Mouse (Mus musculus): ENCODE results near the gene Kcnj6. TPM values are rescaled to one million over a fixed set of nuclear protein-coding genes. Genes with fewer than 3 reads are reported as not detected.

Gene Kcnj6
- polyA plus RNA-seq, 1 experiment from 2014 or later: 0.21 TPM

- Histone ChIP-seq H3K4me2 (no peak overlapping the region), H3K27ac (no peak overlapping the region), H3K9ac (no peak overlapping the region), H3K27me3 (replicated peaks) (no peaks in the 10 kb centered on the region), H3K36me3 (no peaks in the 10 kb centered on the region), H3K4me1 (no peaks in the 10 kb centered on the region), H3K9me3 (no peaks in the 10 kb centered on the region), H3K4me3 (replicated peaks) (no peak overlapping the region)
- ATAC-seq (ENCODE audit: insufficient read depth, low FRiP score, low read depth): no peak
- 80% methylated on average over 5 of the region's 5 CpGs for WGBS
Measured at GRCm38 (mm10) chr16:94759761-94760160, 237.7 kb downstream of the Kcnj6 start.

- Histone ChIP-seq H3K27ac (no peak overlapping the region), H3K4me3 (replicated peaks) (no peak overlapping the region), H3K4me2 (no peak overlapping the region), H3K4me1 (no peaks in the 10 kb centered on the region), H3K9me3 (no peaks in the 10 kb centered on the region), H3K9ac (no peak overlapping the region), H3K36me3 (no peaks in the 10 kb centered on the region), H3K27me3 (replicated peaks) (no peaks in the 10 kb centered on the region)
- WGBS: 27% methylated on average over 3 of the region's 3 CpGs
- no peak for ATAC-seq (ENCODE audit: insufficient read depth, low FRiP score, low read depth)
Measured at GRCm38 (mm10) chr16:94758606-94759005, 238.9 kb downstream of the Kcnj6 start.

GRCm38 (mm10) chr16:94756352-94756751 is 241.1 kb downstream of the Kcnj6 start:
- H3K9ac ChIP-seq: no peak overlapping the region
- H3K9me3 ChIP-seq: no peaks in the 10 kb centered on the region
- no peak overlapping the region for H3K4me2 ChIP-seq
- H3K36me3 ChIP-seq: no peaks in the 10 kb centered on the region
- H3K27ac ChIP-seq: no peak overlapping the region
- H3K27me3 ChIP-seq (replicated peaks): no peaks in the 10 kb centered on the region
- H3K4me3 ChIP-seq (replicated peaks): no peak overlapping the region
- 65% methylated on average over 6 of the region's 6 CpGs for WGBS
- ATAC-seq (ENCODE audit: insufficient read depth, low FRiP score, low read depth): no peak
- no peaks in the 10 kb centered on the region for H3K4me1 ChIP-seq

GRCm38 (mm10) chr16:94753453-94753852 is 244.0 kb downstream of the Kcnj6 start:
- H3K9ac ChIP-seq: no peak overlapping the region
- H3K4me1 ChIP-seq: no peaks in the 10 kb centered on the region
- no peak overlapping the region for H3K4me3 ChIP-seq (replicated peaks)
- no peaks in the 10 kb centered on the region for H3K9me3 ChIP-seq
- no peaks in the 10 kb centered on the region for H3K27me3 ChIP-seq (replicated peaks)
- WGBS: 85% methylated on average over 1 of the region's 1 CpGs
- H3K27ac ChIP-seq: no peak overlapping the region
- no peaks in the 10 kb centered on the region for H3K36me3 ChIP-seq
- no peak overlapping the region for H3K4me2 ChIP-seq
- ATAC-seq (ENCODE audit: insufficient read depth, low FRiP score, low read depth): no peak

GRCm38 (mm10) chr16:94752781-94753180 is 244.7 kb downstream of the Kcnj6 start:
- ATAC-seq (ENCODE audit: insufficient read depth, low FRiP score, low read depth): no peak
- 47% methylated on average over 10 of the region's 10 CpGs for WGBS
- no peak overlapping the region for H3K4me2 ChIP-seq
- no peak overlapping the region for H3K27ac ChIP-seq
- H3K9ac ChIP-seq: no peak overlapping the region
- H3K36me3 ChIP-seq: no peaks in the 10 kb centered on the region
- H3K9me3 ChIP-seq: no peaks in the 10 kb centered on the region
- H3K4me1 ChIP-seq: no peaks in the 10 kb centered on the region
- H3K27me3 ChIP-seq (replicated peaks): no peaks in the 10 kb centered on the region
- H3K4me3 ChIP-seq (replicated peaks): no peak overlapping the region

- no peak overlapping the region for H3K27ac ChIP-seq
- H3K4me1 ChIP-seq: 0 out of 2 replicates have a peak, but pooled peaks cover 4% of the 10 kb centered on the region
- no peak overlapping the region for H3K4me2 ChIP-seq
- H3K9me3 ChIP-seq: no peaks in the 10 kb centered on the region
- WGBS: 74% methylated on average over 9 of the region's 9 CpGs
- no peaks in the 10 kb centered on the region for H3K36me3 ChIP-seq
- no peak overlapping the region for H3K4me3 ChIP-seq (replicated peaks)
- no peak for ATAC-seq (ENCODE audit: insufficient read depth, low FRiP score, low read depth)
- H3K27me3 ChIP-seq (replicated peaks): no peaks in the 10 kb centered on the region
- no peak overlapping the region for H3K9ac ChIP-seq
Measured at GRCm38 (mm10) chr16:94745016-94745415, 252.5 kb downstream of the Kcnj6 start.

GRCm38 (mm10) chr16:94743853-94744501 is 253.5 kb downstream of the Kcnj6 start:
- Histone ChIP-seq H3K27ac (no peak overlapping the region), H3K9me3 (no peaks in the 10 kb centered on the region), H3K4me1 (0 out of 2 replicates have a peak, but pooled peaks cover 4% of the 10 kb centered on the region), H3K4me2 (peak overlapping the region; percentile 44), H3K9ac (no peak overlapping the region), H3K4me3 (replicated peaks) (peak overlapping the region; percentile 17; the same call in 1 of the 2 replicates), H3K27me3 (replicated peaks) (no peaks in the 10 kb centered on the region), H3K36me3 (no peaks in the 10 kb centered on the region)
- ATAC-seq (ENCODE audit: insufficient read depth, low FRiP score, low read depth): peak; percentile 56; the same call in 1 of the 2 replicates
- 2% methylated on average over 11 of the region's 11 CpGs for WGBS

GRCm38 (mm10) chr16:94737359-94737687 is 260.2 kb downstream of the Kcnj6 start:
- Histone ChIP-seq H3K4me2 (no peak overlapping the region), H3K9me3 (no peaks in the 10 kb centered on the region), H3K27ac (no peak overlapping the region), H3K36me3 (no peaks in the 10 kb centered on the region), H3K4me3 (replicated peaks) (no peak overlapping the region), H3K9ac (no peak overlapping the region), H3K27me3 (replicated peaks) (no peaks in the 10 kb centered on the region), H3K4me1 (no peaks in the 10 kb centered on the region)
- WGBS: 91% methylated on average over 1 of the region's 1 CpGs
- ATAC-seq (ENCODE audit: insufficient read depth, low FRiP score, low read depth): no peak

- Histone ChIP-seq H3K4me1 (no peaks in the 10 kb centered on the region), H3K4me3 (replicated peaks) (no peak overlapping the region), H3K27me3 (replicated peaks) (no peaks in the 10 kb centered on the region), H3K27ac (no peak overlapping the region), H3K9ac (no peak overlapping the region), H3K9me3 (no peaks in the 10 kb centered on the region), H3K36me3 (no peaks in the 10 kb centered on the region), H3K4me2 (no peak overlapping the region)
- WGBS: 81% methylated on average over 8 of the region's 8 CpGs
- ATAC-seq (ENCODE audit: insufficient read depth, low FRiP score, low read depth): no peak
Measured at GRCm38 (mm10) chr16:94736462-94737358, 260.8 kb downstream of the Kcnj6 start.

- no peak overlapping the region for H3K9ac ChIP-seq
- H3K4me1 ChIP-seq: no peaks in the 10 kb centered on the region
- H3K27ac ChIP-seq: no peak overlapping the region
- no peak overlapping the region for H3K4me2 ChIP-seq
- no peaks in the 10 kb centered on the region for H3K36me3 ChIP-seq
- no peaks in the 10 kb centered on the region for H3K27me3 ChIP-seq (replicated peaks)
- no peak for ATAC-seq (ENCODE audit: insufficient read depth, low FRiP score, low read depth)
- 61% methylated on average over 3 of the region's 3 CpGs for WGBS
- H3K9me3 ChIP-seq: no peaks in the 10 kb centered on the region
- H3K4me3 ChIP-seq (replicated peaks): no peak overlapping the region
Measured at GRCm38 (mm10) chr16:94735472-94735871, 262.0 kb downstream of the Kcnj6 start.

- no peaks in the 10 kb centered on the region for H3K9me3 ChIP-seq
- no peak overlapping the region for H3K4me3 ChIP-seq (replicated peaks)
- ATAC-seq (ENCODE audit: insufficient read depth, low FRiP score, low read depth): no peak
- no peaks in the 10 kb centered on the region for H3K27me3 ChIP-seq (replicated peaks)
- H3K27ac ChIP-seq: no peak overlapping the region
- no peak overlapping the region for H3K4me2 ChIP-seq
- WGBS: 51% methylated on average over 12 of the region's 12 CpGs
- H3K4me1 ChIP-seq: no peaks in the 10 kb centered on the region
- H3K36me3 ChIP-seq: no peaks in the 10 kb centered on the region
- no peak overlapping the region for H3K9ac ChIP-seq
Measured at GRCm38 (mm10) chr16:94731027-94731426, 266.5 kb downstream of the Kcnj6 start.

GRCm38 (mm10) chr16:94729236-94729635 is 268.3 kb downstream of the Kcnj6 start:
- no peak overlapping the region for H3K4me3 ChIP-seq (replicated peaks)
- WGBS: 90% methylated on average over 6 of the region's 6 CpGs
- H3K4me2 ChIP-seq: no peak overlapping the region
- H3K27ac ChIP-seq: no peak overlapping the region
- no peak overlapping the region for H3K9ac ChIP-seq
- no peaks in the 10 kb centered on the region for H3K36me3 ChIP-seq
- H3K9me3 ChIP-seq: no peaks in the 10 kb centered on the region
- no peaks in the 10 kb centered on the region for H3K27me3 ChIP-seq (replicated peaks)
- H3K4me1 ChIP-seq: no peaks in the 10 kb centered on the region
- no peak for ATAC-seq (ENCODE audit: insufficient read depth, low FRiP score, low read depth)

Measured in stomach, embryonic 15.5 days (tissue).